Mouse (Mus musculus) olfactory bulb, adult 2 months (tissue): Measurements from ENCODE around the gene Zfp583.

Experiments used
- CTCF ChIP-seq: fragments of 200-500 bp; IDR thresholded peaks from 2 replicates; pipeline ENCODE4 v1.5.1; 2012; ENCODE audit warnings: low read depth, mild to moderate bottlenecking, low read length, moderate library complexity; ENCODE audit not compliant: insufficient read depth
- POLR2A ChIP-seq: fragments of 200-500 bp; IDR thresholded peaks from 2 replicates; pipeline ENCODE4 v1.6.1; 2012; ENCODE audit warnings: mild to moderate bottlenecking, low read depth, low read length, moderate library complexity; ENCODE audit not compliant: insufficient read depth

DNA sequence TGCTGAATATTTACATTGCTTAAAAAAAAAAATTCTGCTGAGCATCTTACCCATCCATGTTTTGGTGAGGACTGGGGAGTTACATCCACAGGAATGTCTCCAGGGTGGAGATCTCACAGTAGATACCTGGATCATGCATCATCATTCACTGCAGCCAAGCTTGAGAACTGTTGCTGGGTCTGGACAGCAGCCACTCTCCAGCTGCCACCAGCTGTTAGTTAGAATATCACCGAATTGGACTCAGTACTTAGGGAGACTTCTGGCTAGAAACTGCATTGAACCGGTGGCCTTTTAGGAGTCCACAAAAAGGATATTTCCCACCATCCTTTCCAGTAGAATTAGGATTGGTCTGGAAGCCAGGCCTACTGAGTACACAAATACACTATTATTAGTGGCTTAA lies 27.0 kb upstream of the Zfp583 start:
- TF ChIP-seq POLR2A, result no peak
- no peak for TF ChIP-seq CTCF
